Mouse (Mus musculus) limb, embryonic 12.5 days (tissue): ENCODE measurements around the gene Spsb1. TPM values are rescaled to one million over a fixed set of nuclear protein-coding genes. Genes with fewer than 3 reads are reported as not detected.
A peak's percentile ranks its signal among the peaks of the same experiment; 100 is the strongest.

Source experiments
- ATAC-seq: fragments of 200-750 bp; cut with Nextera tagmentation; 2 replicates; pipeline ENCODE4 v1.8.0; 2017; ENCODE audit warnings: low read depth, moderate TSS enrichment; ENCODE audit not compliant: insufficient number of reproducible peaks, insufficient read depth, low FRiP score, low TSS enrichment
- H3K27ac ChIP-seq: fragments of 300-500 bp; sonication (generic); 2 replicates; pipeline ENCODE4 v1.5.1; 2016; ENCODE audit warnings: mild to moderate bottlenecking, moderate library complexity
- H3K27me3 ChIP-seq: fragments of 300-500 bp; sonication (generic); 2 replicates; pipeline ENCODE4 v1.6.1; 2016; ENCODE audit warnings: mild to moderate bottlenecking, moderate library complexity
- H3K36me3 ChIP-seq: fragments of 300-500 bp; sonication (generic); 2 replicates; pipeline ENCODE4 v1.6.1; 2016; ENCODE audit warnings: mild to moderate bottlenecking, moderate library complexity
- H3K4me1 ChIP-seq: fragments of 300-500 bp; sonication (generic); replicated peaks from 2 replicates; pipeline ENCODE4 v1.6.1; 2016
- H3K4me2 ChIP-seq: fragments of 300-500 bp; sonication (generic); 2 replicates; pipeline ENCODE4 v1.6.1; 2016; ENCODE audit warnings: mild to moderate bottlenecking, moderate library complexity
- H3K4me3 ChIP-seq: fragments of 300-500 bp; sonication (generic); replicated peaks from 2 replicates; pipeline ENCODE4 v1.5.1; 2016; ENCODE audit warnings: mild to moderate bottlenecking
- H3K9ac ChIP-seq: fragments of 300-500 bp; sonication (generic); replicated peaks from 2 replicates; pipeline ENCODE4 v1.6.1; 2016; ENCODE audit warnings: mild to moderate bottlenecking, moderate library complexity
- H3K9me3 ChIP-seq: fragments of 300-500 bp; sonication (generic); 2 replicates; pipeline ENCODE4 v1.6.1; 2016; ENCODE audit warnings: mild to moderate bottlenecking, moderate library complexity
- WGBS: fragments of 180-500 bp; shearing (Covaris S2); methylation state at CpG from one replicate; pipeline ENCODE4 v1.1.7; 2016; 5-methylcytosine and 5-hydroxymethylcytosine counted together
- polyA plus RNA-seq: library from polyadenylated mRNA; unstranded; fragments of >200 nt; fragmentation: Nextera tagmentation; extraction: Ambion mirVana; gene quantifications from 2 replicates; pipeline ENCODE4 v1.2.1, GENCODE M21; 2016

Spsb1 gene
- polyA plus RNA-seq, 1 experiment from 2014 or later, result 19.1 TPM

DNA sequence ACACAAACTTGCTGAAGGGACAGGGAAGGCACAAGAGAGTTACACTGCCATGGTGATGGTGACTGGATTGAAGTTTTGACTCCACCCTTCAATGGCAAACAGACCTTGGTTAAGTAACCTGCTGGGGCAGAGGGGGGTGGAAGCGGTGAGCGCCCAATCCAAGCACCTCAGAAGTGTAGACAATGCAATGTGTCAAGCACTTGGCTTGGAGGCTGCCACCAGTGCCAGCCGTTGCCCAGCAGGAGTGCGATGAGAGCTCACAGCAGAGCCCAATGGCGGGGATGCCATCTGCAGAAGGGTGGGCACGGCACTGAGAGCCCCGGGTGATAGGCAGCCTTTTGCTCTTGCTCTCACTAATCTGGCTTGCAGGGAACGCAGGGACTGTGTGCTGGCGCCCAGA lies 2.6 kb downstream of the Spsb1 start:
- 86% methylated on average over 9 of the region's 9 CpGs for WGBS
- H3K27ac ChIP-seq, result no peak overlapping the region
- no peaks in the 10 kb centered on the region for H3K9me3 ChIP-seq
- H3K4me1 ChIP-seq, result peaks cover 47% of the 10 kb centered on the region
- H3K4me2 ChIP-seq, result 0 out of 2 replicates have a peak overlapping the region, but pooled peaks have one; percentile 96
- H3K36me3 ChIP-seq, result no peaks in the 10 kb centered on the region
- peaks cover 20% of the 10 kb centered on the region for H3K27me3 ChIP-seq
- no peak for ATAC-seq
- H3K4me3 ChIP-seq, result no peak overlapping the region
- H3K9ac ChIP-seq, result no peak overlapping the region

DNA sequence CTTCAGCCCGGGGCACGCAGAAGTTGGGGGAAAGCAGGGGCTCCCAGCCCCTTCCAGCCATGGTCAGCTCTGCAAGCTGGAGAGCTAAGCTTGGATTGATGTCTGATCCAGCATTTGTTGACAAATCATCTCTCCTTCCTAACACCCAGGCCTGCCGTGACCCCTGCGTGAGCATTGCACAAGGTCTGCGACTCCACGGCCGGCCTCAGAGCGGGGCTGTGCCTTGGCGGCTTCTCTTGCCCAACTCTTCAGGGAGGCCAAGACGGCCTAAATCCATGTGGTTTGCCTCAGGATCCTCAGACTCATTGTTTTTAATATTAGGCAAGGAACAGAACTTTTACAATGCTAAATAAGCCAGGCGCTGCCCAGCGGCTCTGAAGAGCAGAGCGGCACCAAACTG lies 3.6 kb downstream of the Spsb1 start:
- Histone ChIP-seq H3K9ac (no peak overlapping the region), H3K4me3 (no peak overlapping the region), H3K9me3 (no peaks in the 10 kb centered on the region), H3K36me3 (no peaks in the 10 kb centered on the region), H3K4me2 (no peak overlapping the region), H3K4me1 (peaks cover 57% of the 10 kb centered on the region), H3K27ac (no peak overlapping the region; the same call in 1 of the 2 replicates), H3K27me3 (peaks cover 10% of the 10 kb centered on the region)
- WGBS, result 90% methylated on average over 13 of the region's 13 CpGs
- ATAC-seq, result no peak

DNA sequence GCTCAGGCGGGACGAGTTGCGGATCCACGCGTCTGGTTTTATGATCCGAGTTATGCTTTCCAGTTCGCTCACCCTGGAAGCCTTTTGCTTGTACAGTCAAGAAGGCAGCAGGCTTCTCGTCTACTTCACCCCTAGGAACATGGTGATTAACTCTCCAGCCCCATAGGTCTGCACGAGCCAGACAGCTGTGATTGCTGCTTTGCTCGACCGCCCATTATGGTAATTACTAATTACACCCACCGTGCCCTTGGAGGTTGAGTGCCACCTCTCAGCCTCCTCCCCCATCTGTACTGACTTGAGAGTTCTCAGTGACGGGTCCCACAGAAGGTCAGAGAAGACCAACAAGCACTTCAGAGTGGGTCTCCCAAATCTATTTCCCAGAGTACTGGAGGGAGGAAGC lies 5.2 kb downstream of the Spsb1 start:
- 52% methylated on average over 13 of the region's 13 CpGs for WGBS
- no peak for ATAC-seq
- 0 out of 2 replicates have a peak, but pooled peaks cover 3% of the 10 kb centered on the region for H3K27me3 ChIP-seq
- H3K4me3 ChIP-seq, result no peak overlapping the region
- no peaks in the 10 kb centered on the region for H3K36me3 ChIP-seq
- H3K27ac ChIP-seq, result no peak overlapping the region
- peaks cover 63% of the 10 kb centered on the region for H3K4me1 ChIP-seq
- no peaks in the 10 kb centered on the region for H3K9me3 ChIP-seq
- H3K9ac ChIP-seq, result no peak overlapping the region
- no peak overlapping the region for H3K4me2 ChIP-seq

DNA sequence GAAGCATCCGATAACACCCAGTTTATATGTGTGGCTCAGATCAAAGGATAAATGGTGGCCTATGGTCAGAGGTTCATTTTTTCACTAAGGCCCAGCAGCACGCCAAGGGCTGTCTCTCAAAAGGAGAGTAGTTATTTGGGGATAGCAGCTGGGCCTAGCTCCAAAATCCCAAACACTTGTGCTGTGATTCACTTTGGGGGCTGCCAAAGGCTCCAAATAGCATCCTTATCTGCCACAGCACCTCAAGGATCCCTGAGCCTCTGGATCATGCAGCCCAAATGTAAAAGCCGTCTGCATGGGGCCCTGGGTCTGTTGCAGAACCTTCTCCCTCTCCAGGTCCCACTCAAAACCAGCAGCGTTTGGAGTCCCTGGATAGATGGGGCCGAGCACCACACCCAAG lies 6.7 kb downstream of the Spsb1 start:
- Histone ChIP-seq H3K36me3 (no peaks in the 10 kb centered on the region), H3K4me2 (no peak overlapping the region), H3K27me3 (0 out of 2 replicates have a peak, but pooled peaks cover 3% of the 10 kb centered on the region), H3K27ac (no peak overlapping the region), H3K4me3 (no peak overlapping the region), H3K9me3 (no peaks in the 10 kb centered on the region), H3K9ac (no peak overlapping the region), H3K4me1 (peaks cover 76% of the 10 kb centered on the region)
- ATAC-seq, result no peak
- WGBS, result 86% methylated on average over 5 of the region's 5 CpGs

DNA sequence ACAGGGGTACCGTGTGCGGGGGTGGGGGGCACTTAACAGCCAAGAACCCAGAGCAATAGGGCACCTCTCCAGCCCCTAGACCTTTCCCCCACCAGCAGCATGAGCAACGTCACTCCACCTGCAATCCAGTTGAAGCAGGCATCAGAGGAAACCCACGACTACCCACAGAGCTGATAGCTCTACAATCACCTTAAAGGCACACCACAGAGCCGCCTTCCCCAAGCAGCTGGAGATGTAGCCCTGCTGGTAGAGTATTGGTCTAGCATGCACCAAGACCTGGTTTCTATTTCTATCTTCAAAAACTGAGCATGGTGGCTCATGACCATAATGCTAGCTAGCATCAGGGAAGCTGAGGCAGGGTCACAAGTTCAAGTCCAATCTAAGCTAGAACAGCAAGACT lies 7.4 kb downstream of the Spsb1 start:
- H3K36me3 ChIP-seq, result no peaks in the 10 kb centered on the region
- 0 out of 2 replicates have a peak, but pooled peaks cover 3% of the 10 kb centered on the region for H3K27me3 ChIP-seq
- ATAC-seq, result no peak
- no peak overlapping the region for H3K27ac ChIP-seq
- peak overlapping the region; percentile 13; the same call in 1 of the 2 replicates for H3K9ac ChIP-seq
- no peak overlapping the region for H3K4me3 ChIP-seq
- no peaks in the 10 kb centered on the region for H3K9me3 ChIP-seq
- 74% methylated on average over 5 of the region's 5 CpGs for WGBS
- H3K4me2 ChIP-seq, result no peak overlapping the region
- peaks cover 76% of the 10 kb centered on the region for H3K4me1 ChIP-seq

DNA sequence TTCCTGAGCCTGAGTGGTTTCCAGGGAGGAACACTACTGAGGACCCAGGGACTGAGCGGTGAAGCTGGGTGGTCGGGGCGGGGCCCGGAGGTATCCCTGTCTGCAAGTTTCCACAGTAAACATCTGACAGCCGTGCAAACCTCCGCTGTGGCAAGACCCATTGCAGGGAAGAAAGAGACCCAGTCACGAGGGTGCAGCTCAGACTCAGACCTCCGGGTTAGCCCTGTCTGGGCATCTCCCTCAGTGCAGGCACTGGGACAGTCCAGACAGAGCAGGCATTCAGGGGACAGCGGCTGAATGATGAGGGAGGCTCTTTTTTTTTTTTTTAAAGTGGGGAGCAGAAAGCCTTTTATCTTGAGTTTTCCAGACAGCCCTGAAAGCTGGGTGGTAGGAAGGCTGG lies 9.6 kb downstream of the Spsb1 start:
- 28% methylated on average over 9 of the region's 9 CpGs for WGBS
- H3K4me2 ChIP-seq, result peak overlapping the region; percentile 25; the same call in 1 of the 2 replicates
- H3K4me3 ChIP-seq, result no peak overlapping the region
- peak; percentile 54; the same call in 1 of the 2 replicates for ATAC-seq
- H3K27me3 ChIP-seq, result no peaks in the 10 kb centered on the region
- H3K9ac ChIP-seq, result no peak overlapping the region
- H3K9me3 ChIP-seq, result no peaks in the 10 kb centered on the region
- H3K36me3 ChIP-seq, result no peaks in the 10 kb centered on the region
- H3K4me1 ChIP-seq, result peaks cover 91% of the 10 kb centered on the region
- 0 out of 2 replicates have a peak overlapping the region, but pooled peaks have one; percentile 17 for H3K27ac ChIP-seq

DNA sequence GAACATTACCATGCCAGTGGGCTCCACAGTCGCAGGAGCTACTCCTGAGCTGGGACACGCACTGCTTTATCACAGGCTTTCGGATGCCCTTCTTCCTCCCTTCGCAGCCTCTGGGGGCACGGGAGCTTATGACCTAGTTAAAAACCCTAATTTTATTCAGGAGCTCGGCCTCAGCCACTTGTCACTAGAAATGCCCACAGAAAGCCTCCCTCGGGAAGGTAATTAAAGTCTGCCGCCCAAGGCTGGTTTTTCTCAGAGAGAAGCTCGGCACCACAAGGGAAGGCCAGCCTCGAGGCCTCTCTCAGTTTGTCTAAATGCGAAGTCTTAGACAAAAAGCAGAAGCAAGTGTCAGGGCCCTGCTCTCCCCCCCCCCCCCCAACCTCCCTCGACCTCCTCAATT lies 10.6 kb downstream of the Spsb1 start:
- Histone ChIP-seq H3K27ac (peak overlapping the region; percentile 8; the same call in 1 of the 2 replicates), H3K4me1 (peaks cover 91% of the 10 kb centered on the region), H3K4me2 (no peak overlapping the region), H3K4me3 (no peak overlapping the region), H3K9ac (no peak overlapping the region), H3K27me3 (no peaks in the 10 kb centered on the region), H3K36me3 (no peaks in the 10 kb centered on the region), H3K9me3 (no peaks in the 10 kb centered on the region)
- 20% methylated on average over 12 of the region's 12 CpGs for WGBS
- no peak for ATAC-seq

DNA sequence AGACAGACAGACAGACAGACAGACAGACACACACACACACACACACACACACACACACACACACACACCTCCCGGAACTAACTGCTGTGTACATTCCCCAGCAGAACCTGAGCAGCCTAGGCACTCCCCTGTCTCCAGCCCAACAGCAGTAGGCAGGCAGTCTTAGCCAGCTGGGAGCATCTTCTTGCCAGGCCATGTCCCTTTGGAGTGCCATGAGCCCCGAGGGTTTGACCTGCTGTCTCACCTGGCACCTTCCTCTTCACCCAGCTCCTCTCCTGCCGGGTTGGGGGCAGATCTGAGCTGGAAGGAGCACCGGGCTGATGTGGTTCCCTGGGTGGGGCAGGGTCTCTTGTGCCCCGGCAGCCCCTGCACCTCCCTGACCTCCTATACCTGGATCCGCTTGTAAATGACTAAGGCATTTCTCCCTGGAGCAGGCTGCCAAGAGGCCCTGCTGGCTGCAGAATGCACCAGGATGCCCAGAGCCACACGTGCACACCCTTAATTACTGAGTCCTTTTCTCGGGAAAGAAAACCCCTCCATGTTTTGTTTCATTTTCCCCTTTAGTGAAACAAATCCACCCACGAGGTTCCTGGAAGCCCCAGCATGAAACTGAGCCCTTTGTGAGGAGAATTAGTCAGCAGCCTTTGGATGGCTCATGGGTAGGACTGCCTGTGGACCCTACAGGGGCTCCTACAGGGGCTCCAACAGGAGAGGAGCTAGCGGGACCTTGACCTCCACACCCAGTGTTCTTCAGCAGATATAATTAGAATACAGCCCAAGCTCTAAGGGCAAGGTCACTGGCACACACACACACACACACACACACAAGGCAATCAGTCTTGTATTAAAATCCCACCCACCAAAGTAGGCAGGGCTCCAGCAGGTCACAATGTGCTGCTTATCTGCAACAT lies 11.8 kb downstream of the Spsb1 start:
- Histone ChIP-seq H3K27ac (peak overlapping the region; percentile 43), H3K9me3 (no peaks in the 10 kb centered on the region), H3K4me3 (no peak overlapping the region), H3K4me1 (peaks cover 94% of the 10 kb centered on the region), H3K27me3 (no peaks in the 10 kb centered on the region), H3K36me3 (no peaks in the 10 kb centered on the region), H3K9ac (peak overlapping the region; percentile 40; the same call in 1 of the 2 replicates), H3K4me2 (no peak overlapping the region; the same call in 1 of the 2 replicates)
- no peak for ATAC-seq
- 42% methylated on average over 10 of the region's 10 CpGs for WGBS

DNA sequence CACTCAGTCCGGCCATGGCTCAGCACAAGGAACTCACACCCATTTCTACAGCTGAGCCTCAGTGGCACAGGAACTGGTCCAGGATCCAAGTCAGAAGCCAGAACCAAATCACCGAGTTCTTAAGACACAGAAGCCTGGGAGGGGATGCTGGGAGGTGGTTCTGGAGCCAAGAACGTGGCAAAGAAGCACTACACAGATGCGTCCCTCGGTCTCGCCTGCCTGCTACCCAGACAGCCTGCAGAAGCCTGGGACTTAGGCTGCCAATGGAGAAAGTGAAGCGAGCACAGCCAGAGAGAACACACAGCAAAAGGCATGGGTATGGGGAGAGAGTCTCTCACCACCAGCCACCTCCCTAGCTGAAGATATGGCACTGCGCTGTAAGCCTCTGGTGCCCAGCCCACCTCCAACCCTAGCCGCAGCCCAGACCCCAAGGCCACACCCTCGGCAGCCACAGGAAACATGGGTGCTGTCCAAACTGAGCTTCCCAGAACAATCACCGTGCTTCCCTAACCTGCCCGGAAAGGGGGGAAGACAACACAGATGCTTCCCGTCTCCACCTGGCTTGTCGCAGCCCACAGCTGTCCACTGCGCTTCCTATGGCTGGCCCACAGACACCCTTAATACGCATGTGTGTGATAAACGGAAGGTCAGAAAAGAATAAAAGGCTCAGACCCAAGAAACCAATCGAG lies 13.6 kb downstream of the Spsb1 start:
- no peak overlapping the region for H3K27ac ChIP-seq
- no peak for ATAC-seq
- peaks cover 98% of the 10 kb centered on the region for H3K4me1 ChIP-seq
- no peak overlapping the region for H3K4me3 ChIP-seq
- H3K4me2 ChIP-seq, result no peak overlapping the region
- H3K9ac ChIP-seq, result no peak overlapping the region
- no peaks in the 10 kb centered on the region for H3K9me3 ChIP-seq
- no peaks in the 10 kb centered on the region for H3K36me3 ChIP-seq
- no peaks in the 10 kb centered on the region for H3K27me3 ChIP-seq
- WGBS, result 82% methylated on average over 18 of the region's 18 CpGs

DNA sequence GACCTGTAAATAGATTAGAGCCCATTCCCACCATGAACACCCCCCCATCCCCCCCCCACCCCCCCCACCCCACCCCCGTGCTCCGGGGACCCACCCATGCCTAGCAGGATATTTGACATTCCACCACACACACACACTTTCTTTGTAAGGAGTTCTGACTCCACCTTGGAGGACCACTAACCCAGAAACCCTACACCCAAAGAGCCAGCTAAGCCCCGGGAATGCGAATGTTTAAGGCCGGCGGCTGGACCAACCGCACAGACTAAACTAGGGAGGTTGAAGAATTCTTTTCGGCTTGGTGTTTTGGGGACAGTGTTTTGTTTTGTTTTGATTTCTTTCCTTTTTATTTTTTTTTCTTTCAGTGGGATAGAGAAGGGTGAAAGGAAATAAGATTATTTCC lies 16.1 kb downstream of the Spsb1 start:
- Histone ChIP-seq H3K4me2 (peak overlapping the region; percentile 33), H3K27ac (peak overlapping the region; percentile 72; the same call in 1 of the 2 replicates), H3K36me3 (0 out of 2 replicates have a peak, but pooled peaks cover 4% of the 10 kb centered on the region), H3K9ac (no peak overlapping the region), H3K4me1 (peaks cover 73% of the 10 kb centered on the region), H3K9me3 (no peaks in the 10 kb centered on the region), H3K4me3 (no peak overlapping the region), H3K27me3 (no peaks in the 10 kb centered on the region)
- ATAC-seq, result peak; percentile 57; the same call in 1 of the 2 replicates
- 19% methylated on average over 8 of the region's 8 CpGs for WGBS

DNA sequence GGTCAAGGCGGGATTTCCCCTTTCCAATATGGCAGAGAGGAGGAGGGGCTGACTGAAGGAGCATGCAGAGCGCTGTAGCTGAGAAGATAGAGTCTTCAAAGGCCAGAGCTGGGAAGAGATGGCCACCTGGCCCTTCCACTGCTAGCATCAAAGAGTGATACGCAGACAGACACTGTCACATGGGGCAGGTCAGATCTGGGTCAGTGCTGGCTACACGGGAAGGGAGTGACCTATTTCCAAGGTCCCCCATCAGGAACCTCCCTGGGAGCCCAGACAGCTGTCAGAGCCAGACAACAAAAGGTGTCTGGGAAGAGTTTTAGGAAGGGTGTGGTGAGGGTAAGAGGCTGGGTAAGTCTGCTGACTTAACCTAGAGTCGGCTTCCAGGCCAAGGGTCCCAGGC lies 17.9 kb downstream of the Spsb1 start:
- Histone ChIP-seq H3K4me3 (no peak overlapping the region), H3K9ac (no peak overlapping the region), H3K9me3 (0 out of 2 replicates have a peak, but pooled peaks cover 2% of the 10 kb centered on the region), H3K4me2 (no peak overlapping the region), H3K27me3 (no peaks in the 10 kb centered on the region), H3K27ac (no peak overlapping the region), H3K36me3 (0 out of 2 replicates have a peak, but pooled peaks cover 4% of the 10 kb centered on the region), H3K4me1 (peaks cover 55% of the 10 kb centered on the region)
- ATAC-seq, result no peak
- WGBS, result 40% methylated on average over 5 of the region's 5 CpGs
